Mouse (Mus musculus) midbrain, embryonic 16.5 days (tissue): ENCODE measurements around the gene Nfkbiz. TPM values are rescaled to one million over a fixed set of nuclear protein-coding genes. Genes with fewer than 3 reads are reported as not detected.

Experiments used
- ATAC-seq: fragments of 200-750 bp; cut with Nextera tagmentation; 2 replicates; pipeline ENCODE4 v1.8.0; 2017; ENCODE audit warnings: moderate TSS enrichment
- H3K27ac ChIP-seq: fragments of 300-500 bp; sonication (generic); 2 replicates; pipeline ENCODE4 v1.5.1; 2014; ENCODE audit warnings: mild to moderate bottlenecking, low read length, mixed read lengths
- H3K27me3 ChIP-seq: fragments of 300-500 bp; sonication (generic); 2 replicates; pipeline ENCODE4 v1.6.1; 2014; ENCODE audit warnings: low read depth, low read length, mixed read lengths; ENCODE audit not compliant: control insufficient read depth, insufficient read depth
- H3K36me3 ChIP-seq: fragments of 300-500 bp; sonication (generic); 2 replicates; pipeline ENCODE4 v1.6.1; 2014; ENCODE audit warnings: mild to moderate bottlenecking, low read length, moderate library complexity, mixed read lengths; ENCODE audit not compliant: control insufficient read depth, insufficient read depth
- H3K4me1 ChIP-seq: fragments of 300-500 bp; sonication (generic); 2 replicates; pipeline ENCODE4 v1.6.1; 2014; ENCODE audit warnings: mild to moderate bottlenecking, low read length, mixed read lengths; ENCODE audit not compliant: control insufficient read depth, insufficient read depth
- H3K4me2 ChIP-seq: fragments of 300-500 bp; sonication (generic); 2 replicates; pipeline ENCODE4 v1.6.1; 2014; ENCODE audit warnings: mild to moderate bottlenecking, low read length, mixed read lengths
- H3K4me3 ChIP-seq: fragments of 300-500 bp; sonication (generic); 2 replicates; pipeline ENCODE4 v1.5.1; 2014; ENCODE audit warnings: low read depth, mild to moderate bottlenecking, low read length, moderate library complexity, mixed read lengths
- H3K9ac ChIP-seq: fragments of 300-500 bp; sonication (generic); 2 replicates; pipeline ENCODE4 v1.6.1; 2014; ENCODE audit warnings: low read depth, low read length, mixed read lengths
- H3K9me3 ChIP-seq: fragments of 300-500 bp; sonication (generic); replicated peaks from 2 replicates; pipeline ENCODE4 v1.6.1; 2014; ENCODE audit warnings: mild to moderate bottlenecking, low read length, mixed read lengths; ENCODE audit not compliant: control insufficient read depth, poor library complexity, severe bottlenecking
- WGBS: fragments of 180-500 bp; shearing (Covaris S2); extraction: QIAGEN DNeasy Blood & Tissue Kit; methylation state at CpG from one replicate; pipeline ENCODE4 v1.1.7; 2014; 5-methylcytosine and 5-hydroxymethylcytosine counted together
- polyA plus RNA-seq: library from polyadenylated mRNA; unstranded; fragments of >200 nt; fragmentation: Nextera tagmentation; extraction: Ambion mirVana; gene quantifications from 2 replicates; pipeline ENCODE4 v1.2.1, GENCODE M21; 2015

Nfkbiz gene
- polyA plus RNA-seq, 1 experiment from 2014 or later, result 1.3 TPM

GRCm38 (mm10) chr16:55798845-55799244 is 39.9 kb downstream of the Nfkbiz start:
- Histone ChIP-seq H3K4me3 (no peak overlapping the region), H3K4me1 (no peaks in the 10 kb centered on the region), H3K9ac (no peak overlapping the region), H3K27me3 (no peaks in the 10 kb centered on the region), H3K27ac (no peak overlapping the region), H3K36me3 (no peaks in the 10 kb centered on the region), H3K4me2 (no peak overlapping the region), H3K9me3 (no peaks in the 10 kb centered on the region)
- no peak for ATAC-seq
- WGBS, result 93% methylated on average over 7 of the region's 7 CpGs

- Histone ChIP-seq H3K9ac (no peak overlapping the region), H3K27ac (no peak overlapping the region), H3K9me3 (no peaks in the 10 kb centered on the region), H3K27me3 (no peaks in the 10 kb centered on the region), H3K4me3 (no peak overlapping the region), H3K4me1 (no peaks in the 10 kb centered on the region), H3K36me3 (no peaks in the 10 kb centered on the region), H3K4me2 (no peak overlapping the region)
- no peak for ATAC-seq
- 93% methylated on average over 7 of the region's 7 CpGs for WGBS
Measured at GRCm38 (mm10) chr16:55790326-55790725, 48.4 kb downstream of the Nfkbiz start.

- H3K4me1 ChIP-seq, result no peaks in the 10 kb centered on the region
- WGBS, result 50% methylated on average over 1 of the region's 1 CpGs
- no peaks in the 10 kb centered on the region for H3K9me3 ChIP-seq
- H3K4me2 ChIP-seq, result no peak overlapping the region
- no peak overlapping the region for H3K9ac ChIP-seq
- H3K27ac ChIP-seq, result no peak overlapping the region
- ATAC-seq, result no peak
- H3K36me3 ChIP-seq, result no peaks in the 10 kb centered on the region
- no peak overlapping the region for H3K4me3 ChIP-seq
- H3K27me3 ChIP-seq, result no peaks in the 10 kb centered on the region
Measured at GRCm38 (mm10) chr16:55789291-55789690, 49.4 kb downstream of the Nfkbiz start.

GRCm38 (mm10) chr16:55788671-55789070 is 50.0 kb downstream of the Nfkbiz start:
- no peaks in the 10 kb centered on the region for H3K4me1 ChIP-seq
- ATAC-seq, result no peak
- no peak overlapping the region for H3K4me3 ChIP-seq
- H3K9ac ChIP-seq, result no peak overlapping the region
- H3K27me3 ChIP-seq, result no peaks in the 10 kb centered on the region
- H3K36me3 ChIP-seq, result no peaks in the 10 kb centered on the region
- no peak overlapping the region for H3K4me2 ChIP-seq
- no peaks in the 10 kb centered on the region for H3K9me3 ChIP-seq
- H3K27ac ChIP-seq, result no peak overlapping the region
- WGBS, result 87% methylated on average over 5 of the region's 5 CpGs

- 92% methylated on average over 13 of the region's 13 CpGs for WGBS
- Histone ChIP-seq H3K9ac (no peak overlapping the region), H3K36me3 (no peaks in the 10 kb centered on the region), H3K4me1 (no peaks in the 10 kb centered on the region), H3K4me2 (no peak overlapping the region), H3K27ac (no peak overlapping the region), H3K4me3 (no peak overlapping the region), H3K9me3 (no peaks in the 10 kb centered on the region), H3K27me3 (no peaks in the 10 kb centered on the region)
- ATAC-seq, result no peak
Measured at GRCm38 (mm10) chr16:55787385-55788072, 51.2 kb downstream of the Nfkbiz start.

- H3K4me1 ChIP-seq, result no peaks in the 10 kb centered on the region
- ATAC-seq, result no peak
- 81% methylated on average over 7 of the region's 7 CpGs for WGBS
- no peak overlapping the region for H3K27ac ChIP-seq
- H3K36me3 ChIP-seq, result no peaks in the 10 kb centered on the region
- no peaks in the 10 kb centered on the region for H3K9me3 ChIP-seq
- H3K4me3 ChIP-seq, result no peak overlapping the region
- H3K9ac ChIP-seq, result no peak overlapping the region
- H3K4me2 ChIP-seq, result no peak overlapping the region
- no peaks in the 10 kb centered on the region for H3K27me3 ChIP-seq
Measured at GRCm38 (mm10) chr16:55784379-55784778, 54.3 kb downstream of the Nfkbiz start.

- H3K27me3 ChIP-seq, result no peaks in the 10 kb centered on the region
- H3K9me3 ChIP-seq, result no peaks in the 10 kb centered on the region
- no peak overlapping the region for H3K9ac ChIP-seq
- no peak overlapping the region for H3K27ac ChIP-seq
- no peaks in the 10 kb centered on the region for H3K36me3 ChIP-seq
- H3K4me3 ChIP-seq, result no peak overlapping the region
- 77% methylated on average over 3 of the region's 3 CpGs for WGBS
- ATAC-seq, result no peak
- no peak overlapping the region for H3K4me2 ChIP-seq
- no peaks in the 10 kb centered on the region for H3K4me1 ChIP-seq
Measured at GRCm38 (mm10) chr16:55783923-55784322, 54.8 kb downstream of the Nfkbiz start.

- H3K4me2 ChIP-seq, result no peak overlapping the region
- H3K4me3 ChIP-seq, result no peak overlapping the region
- no peaks in the 10 kb centered on the region for H3K27me3 ChIP-seq
- 88% methylated on average over 2 of the region's 2 CpGs for WGBS
- H3K9ac ChIP-seq, result no peak overlapping the region
- no peak overlapping the region for H3K27ac ChIP-seq
- H3K9me3 ChIP-seq, result no peaks in the 10 kb centered on the region
- H3K4me1 ChIP-seq, result no peaks in the 10 kb centered on the region
- ATAC-seq, result no peak
- H3K36me3 ChIP-seq, result no peaks in the 10 kb centered on the region
Measured at GRCm38 (mm10) chr16:55782911-55783310, 55.8 kb downstream of the Nfkbiz start.

- Histone ChIP-seq H3K27ac (no peak overlapping the region), H3K36me3 (no peaks in the 10 kb centered on the region), H3K4me3 (no peak overlapping the region), H3K9me3 (no peaks in the 10 kb centered on the region), H3K27me3 (no peaks in the 10 kb centered on the region), H3K4me1 (no peaks in the 10 kb centered on the region), H3K9ac (no peak overlapping the region), H3K4me2 (no peak overlapping the region)
- 78% methylated on average over 5 of the region's 5 CpGs for WGBS
- no peak for ATAC-seq
Measured at GRCm38 (mm10) chr16:55781809-55782208, 56.9 kb downstream of the Nfkbiz start.
